Mouse (Mus musculus): ENCODE data around the gene Plekha4. TPM values are rescaled to one million over a fixed set of nuclear protein-coding genes. Genes with fewer than 3 reads are reported as not detected.

Plekha4 gene
- polyA plus RNA-seq, 1 experiment from 2014 or later = 0.43 TPM

DNA sequence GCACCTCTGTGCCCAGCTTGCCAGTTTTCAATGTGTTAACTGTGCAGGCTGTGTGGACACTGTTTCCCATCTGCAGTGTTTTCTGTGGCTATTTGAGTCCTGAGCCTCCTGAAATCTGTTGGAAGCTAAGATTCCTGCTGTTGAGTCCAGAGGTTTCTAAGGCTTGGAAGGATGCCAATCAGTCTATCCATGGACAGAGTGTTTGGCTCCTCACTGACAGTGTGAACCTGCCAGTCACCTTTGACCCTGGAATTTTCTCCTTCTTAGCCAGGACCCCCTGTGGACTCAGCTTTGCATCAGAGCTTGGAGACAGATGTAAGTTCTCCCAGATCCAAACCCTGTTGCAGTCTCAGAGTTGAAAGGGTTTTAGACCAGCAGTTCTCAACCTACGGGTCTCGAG is 14.1 kb downstream of the Plekha4 start:
- ATAC-seq (ENCODE audit: low read depth) (no peak), DNase-seq (no peak)
- H3K4me2 ChIP-seq = no peak overlapping the region
- peaks cover 7% of the 10 kb centered on the region for H3K4me1 ChIP-seq (replicated peaks)
- peaks cover 16% of the 10 kb centered on the region for H3K27me3 ChIP-seq
- H3K36me3 ChIP-seq = no peaks in the 10 kb centered on the region
- WGBS (ENCODE audit: insufficient replicate concordance) = 61% methylated on average over 2 of the region's 2 CpGs
- peaks cover 5% of the 10 kb centered on the region; the same call in 1 of the 2 replicates for H3K9me3 ChIP-seq (replicated peaks)
- no peak overlapping the region for H3K9ac ChIP-seq
- no peak overlapping the region for H3K27ac ChIP-seq
- H3K4me3 ChIP-seq (replicated peaks) = no peak overlapping the region

DNA sequence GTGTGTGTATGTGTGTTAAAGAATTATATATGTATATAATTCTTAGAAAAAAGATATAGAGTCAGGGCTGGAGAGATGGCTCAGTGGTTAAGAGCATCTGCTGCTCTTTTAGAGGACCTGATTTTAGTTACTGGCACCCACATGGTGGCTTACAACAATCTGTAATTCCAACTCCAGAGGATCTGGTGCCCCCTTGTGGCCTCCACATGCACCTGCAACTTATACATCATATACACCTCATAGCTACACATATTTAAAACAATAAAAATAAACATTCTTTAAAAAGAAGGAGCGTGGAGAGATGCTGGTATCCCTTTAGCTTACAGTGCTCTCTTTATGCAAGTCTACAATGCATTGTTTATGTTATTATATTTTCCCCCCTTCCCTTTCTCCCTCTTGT is 18.4 kb downstream of the Plekha4 start:
- peaks cover 5% of the 10 kb centered on the region; the same call in 1 of the 2 replicates for H3K9me3 ChIP-seq (replicated peaks)
- H3K36me3 ChIP-seq = no peaks in the 10 kb centered on the region
- WGBS (ENCODE audit: insufficient replicate concordance) = 50% methylated on average over 1 of the region's 1 CpGs
- H3K27ac ChIP-seq = no peak overlapping the region
- H3K4me3 ChIP-seq (replicated peaks) = no peak overlapping the region
- no peaks in the 10 kb centered on the region for H3K4me1 ChIP-seq (replicated peaks)
- peaks cover 13% of the 10 kb centered on the region for H3K27me3 ChIP-seq
- no peak for DNase-seq
- H3K9ac ChIP-seq = no peak overlapping the region
- H3K4me2 ChIP-seq = no peak overlapping the region
- no peak for ATAC-seq (ENCODE audit: low read depth)

DNA sequence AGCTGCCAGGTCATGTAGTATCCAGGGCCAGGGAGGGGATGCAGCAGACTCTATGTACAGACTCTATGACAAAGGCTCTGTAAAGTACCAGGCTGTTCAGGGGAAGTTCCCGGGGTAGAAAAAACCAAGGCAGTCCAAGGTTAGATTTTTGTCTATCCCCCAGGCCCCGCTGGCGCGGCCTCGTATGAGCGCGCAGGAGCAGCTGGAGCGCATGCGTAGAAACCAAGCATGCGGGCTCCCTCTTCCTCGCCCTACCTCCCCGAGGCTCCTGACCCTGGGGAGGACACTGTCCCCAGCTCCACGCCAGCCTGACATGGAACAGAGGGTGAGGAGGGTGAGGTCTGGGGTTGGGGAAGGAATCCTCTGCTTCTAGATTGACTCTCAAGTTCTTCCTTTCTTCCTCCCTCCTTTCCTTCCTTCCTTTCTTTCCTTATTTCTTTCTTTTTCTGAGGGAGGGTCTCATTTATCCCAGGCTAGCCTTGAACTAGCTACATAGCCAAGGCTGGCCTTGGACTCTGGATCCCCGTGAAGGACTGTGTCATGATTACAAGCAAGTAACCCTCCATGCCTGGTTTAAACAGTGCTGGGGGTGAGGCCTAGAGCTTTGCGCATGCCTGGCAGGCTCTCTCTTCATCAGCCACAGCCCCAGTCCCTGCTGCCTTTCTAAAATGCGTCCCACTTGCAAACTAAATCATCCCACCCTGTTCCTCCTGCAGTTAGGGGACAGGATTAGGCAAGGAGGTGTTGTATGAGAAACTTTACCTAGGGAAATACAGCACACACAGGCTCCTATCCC is 23.7 kb downstream of the Plekha4 start:
- 0 out of 2 replicates have a peak, but pooled peaks cover 9% of the 10 kb centered on the region for H3K27me3 ChIP-seq
- no peaks in the 10 kb centered on the region for H3K36me3 ChIP-seq
- WGBS (ENCODE audit: insufficient replicate concordance) = 75% methylated on average over 16 of the region's 16 CpGs
- H3K4me1 ChIP-seq (replicated peaks) = peaks cover 16% of the 10 kb centered on the region
- H3K4me2 ChIP-seq = no peak overlapping the region
- H3K4me3 ChIP-seq (replicated peaks) = no peak overlapping the region
- no peak for DNase-seq
- H3K9me3 ChIP-seq (replicated peaks) = no peaks in the 10 kb centered on the region
- ATAC-seq (ENCODE audit: low read depth) = no peak
- H3K27ac ChIP-seq = no peak overlapping the region
- H3K9ac ChIP-seq = no peak overlapping the region

DNA sequence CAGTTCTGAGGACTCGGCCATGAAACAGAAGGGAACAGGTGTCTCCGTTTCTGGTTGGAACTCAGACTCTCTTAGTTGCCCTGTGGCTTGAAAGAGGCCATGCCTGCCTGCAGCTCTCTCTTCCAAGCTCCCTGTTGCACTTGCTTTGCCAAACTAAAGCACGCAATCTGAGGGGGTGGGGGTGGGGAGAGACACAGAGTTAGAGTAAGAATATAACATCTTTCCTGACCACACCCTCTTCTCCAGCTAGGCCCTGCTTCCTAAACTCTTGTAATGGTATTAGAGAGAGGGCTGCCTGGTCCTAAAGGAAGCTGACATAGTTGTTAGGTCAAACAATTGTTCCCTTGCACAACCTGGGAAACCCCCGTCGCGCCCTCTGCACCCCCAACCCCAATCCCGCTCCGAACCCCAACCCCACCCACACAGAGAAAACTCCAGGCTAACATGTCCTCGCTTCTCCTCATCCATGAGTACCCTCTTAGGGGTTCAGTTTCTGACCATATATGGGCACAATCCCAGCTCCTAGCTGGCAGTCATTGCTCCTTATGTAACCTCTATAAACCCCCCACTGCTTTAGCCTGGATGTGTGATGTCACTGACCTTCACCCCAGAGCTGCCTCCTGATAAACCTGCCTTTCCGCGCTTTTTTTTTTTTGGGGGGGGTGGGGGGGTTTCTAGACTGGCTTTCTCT is 24.8 kb downstream of the Plekha4 start:
- H3K27me3 ChIP-seq = 0 out of 2 replicates have a peak, but pooled peaks cover 9% of the 10 kb centered on the region
- WGBS (ENCODE audit: insufficient replicate concordance) = 71% methylated on average over 11 of the region's 11 CpGs
- no peak for DNase-seq
- no peak overlapping the region for H3K9ac ChIP-seq
- no peaks in the 10 kb centered on the region for H3K36me3 ChIP-seq
- ATAC-seq (ENCODE audit: low read depth) = no peak
- no peak overlapping the region for H3K4me2 ChIP-seq
- H3K4me1 ChIP-seq (replicated peaks) = peaks cover 16% of the 10 kb centered on the region
- H3K27ac ChIP-seq = no peak overlapping the region
- H3K4me3 ChIP-seq (replicated peaks) = no peak overlapping the region
- H3K9me3 ChIP-seq (replicated peaks) = no peaks in the 10 kb centered on the region

DNA sequence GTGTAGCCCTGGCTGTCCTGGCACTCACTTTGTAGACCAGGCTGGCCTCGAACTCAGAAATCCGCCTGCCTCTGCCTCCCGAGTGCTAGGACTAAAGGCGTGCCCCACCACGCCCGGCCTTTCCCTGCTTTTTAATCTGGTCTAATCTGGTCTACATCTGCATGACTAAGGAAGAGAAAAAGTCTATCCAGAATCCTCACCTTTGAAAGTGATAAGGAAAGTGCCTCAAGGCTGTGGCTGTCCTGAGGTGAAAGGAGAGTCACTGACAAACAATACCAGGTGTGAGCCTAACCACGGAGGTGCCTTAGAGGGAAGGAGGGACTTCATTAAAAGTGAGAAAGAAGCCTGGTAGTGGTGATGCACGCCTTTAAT is 25.4 kb downstream of the Plekha4 start:
- Histone ChIP-seq H3K4me1 (replicated peaks) (peaks cover 22% of the 10 kb centered on the region), H3K36me3 (no peaks in the 10 kb centered on the region), H3K4me2 (no peak overlapping the region), H3K4me3 (replicated peaks) (no peak overlapping the region), H3K27me3 (0 out of 2 replicates have a peak, but pooled peaks cover 9% of the 10 kb centered on the region), H3K27ac (no peak overlapping the region), H3K9me3 (replicated peaks) (no peaks in the 10 kb centered on the region), H3K9ac (no peak overlapping the region)
- 65% methylated on average over 8 of the region's 8 CpGs for WGBS (ENCODE audit: insufficient replicate concordance)
- no peak for DNase-seq
- no peak for ATAC-seq (ENCODE audit: low read depth)

DNA sequence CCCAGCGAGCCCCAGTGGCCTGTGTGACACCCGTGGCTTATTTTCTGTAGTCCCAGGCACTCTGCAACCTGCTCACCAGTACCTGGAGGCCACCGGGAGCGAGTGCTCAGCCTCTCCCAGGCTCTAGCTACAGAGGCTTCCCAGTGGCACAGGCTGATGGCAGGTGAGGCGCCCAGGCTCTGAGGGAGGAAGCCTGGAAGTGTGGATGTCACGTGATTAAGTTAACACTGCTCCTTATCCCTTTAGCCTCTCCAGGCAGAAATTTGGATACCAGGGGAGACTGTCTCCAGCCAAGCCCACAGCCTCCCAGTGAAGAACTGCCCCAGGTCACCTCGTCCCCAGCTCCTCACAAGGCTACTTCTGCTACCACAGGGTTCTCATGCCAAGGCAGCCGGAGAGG is 27.4 kb downstream of the Plekha4 start:
- no peak overlapping the region for H3K27ac ChIP-seq
- H3K4me3 ChIP-seq (replicated peaks) = no peak overlapping the region
- no peak for ATAC-seq (ENCODE audit: low read depth)
- H3K9ac ChIP-seq = 0 out of 2 replicates have a peak overlapping the region, but pooled peaks have one; percentile 31
- H3K27me3 ChIP-seq = 0 out of 2 replicates have a peak, but pooled peaks cover 3% of the 10 kb centered on the region
- H3K9me3 ChIP-seq (replicated peaks) = no peaks in the 10 kb centered on the region
- WGBS (ENCODE audit: insufficient replicate concordance) = 60% methylated on average over 8 of the region's 8 CpGs
- no peak overlapping the region for H3K4me2 ChIP-seq
- DNase-seq = no peak
- H3K36me3 ChIP-seq = no peaks in the 10 kb centered on the region
- H3K4me1 ChIP-seq (replicated peaks) = peaks cover 24% of the 10 kb centered on the region

DNA sequence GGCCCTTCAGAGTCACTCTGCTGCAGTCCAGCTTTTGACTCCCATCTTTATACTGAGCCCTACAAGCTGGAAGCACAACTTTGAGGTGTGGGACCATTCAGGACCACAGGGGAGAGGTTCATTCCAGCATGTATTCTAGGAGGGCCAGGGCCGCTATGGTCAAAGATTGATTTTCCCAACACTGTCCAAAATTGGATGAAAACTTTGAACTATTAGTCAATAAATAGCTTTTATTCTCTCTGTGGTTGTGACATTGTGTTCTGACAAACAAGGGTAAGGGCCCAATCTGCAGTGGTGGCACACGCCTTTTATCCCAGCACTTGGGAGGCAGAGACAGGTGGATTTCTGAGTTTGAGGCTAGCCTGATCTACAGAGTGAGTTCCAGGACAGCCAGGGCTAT is 27.9 kb downstream of the Plekha4 start:
- no peaks in the 10 kb centered on the region for H3K36me3 ChIP-seq
- H3K9me3 ChIP-seq (replicated peaks) = no peaks in the 10 kb centered on the region
- no peak overlapping the region for H3K27ac ChIP-seq
- WGBS (ENCODE audit: insufficient replicate concordance) = 72% methylated on average over 2 of the region's 2 CpGs
- H3K4me3 ChIP-seq (replicated peaks) = no peak overlapping the region
- peaks cover 24% of the 10 kb centered on the region for H3K4me1 ChIP-seq (replicated peaks)
- DNase-seq (no peak), ATAC-seq (ENCODE audit: low read depth) (no peak)
- 0 out of 2 replicates have a peak, but pooled peaks cover under 1% of the 10 kb centered on the region for H3K27me3 ChIP-seq
- H3K9ac ChIP-seq = 0 out of 2 replicates have a peak overlapping the region, but pooled peaks have one; percentile 31
- H3K4me2 ChIP-seq = no peak overlapping the region

DNA sequence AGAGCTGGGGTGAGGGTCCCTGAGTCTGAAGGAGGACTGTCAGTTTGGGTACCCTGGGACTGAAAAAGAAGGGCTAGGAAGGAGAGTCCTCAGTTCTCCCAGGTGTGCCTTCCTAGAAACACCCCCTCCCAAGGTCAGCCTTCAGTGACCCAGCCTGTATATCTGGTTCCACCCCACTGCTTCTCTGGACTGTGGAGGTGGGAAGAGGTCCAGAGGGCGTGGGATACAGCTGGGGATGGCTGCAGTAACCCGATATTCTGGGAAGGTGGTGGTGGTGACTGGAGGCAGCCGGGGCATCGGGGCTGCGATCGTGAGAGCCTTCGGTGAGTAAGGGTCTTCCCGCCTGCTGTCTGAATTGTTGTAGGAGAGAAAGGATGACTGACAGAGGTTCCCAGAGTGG is 28.6 kb downstream of the Plekha4 start, which contains the start of gene Hsd17b14:
Gene Hsd17b14 (plus strand): TSS at position 150 of the 400 bp plus-strand sequence.
- ATAC-seq (ENCODE audit: low read depth) (no peak; the same call in 1 of the 2 replicates), DNase-seq (no peak)
- Histone ChIP-seq H3K27me3 (no peaks in the 10 kb centered on the region), H3K4me1 (replicated peaks) (peaks cover 24% of the 10 kb centered on the region), H3K9ac (0 out of 2 replicates have a peak within 1 kb of the TSS, but pooled peaks have one; percentile 31), H3K4me3 (replicated peaks) (no peak within 1 kb of the TSS), H3K9me3 (replicated peaks) (no peaks in the 10 kb centered on the region), H3K36me3 (no peaks in the 10 kb centered on the region), H3K27ac (no peak within 1 kb of the TSS), H3K4me2 (no peak within 1 kb of the TSS)
- 57% methylated on average over 8 of the region's 8 CpGs for WGBS (ENCODE audit: insufficient replicate concordance)

DNA sequence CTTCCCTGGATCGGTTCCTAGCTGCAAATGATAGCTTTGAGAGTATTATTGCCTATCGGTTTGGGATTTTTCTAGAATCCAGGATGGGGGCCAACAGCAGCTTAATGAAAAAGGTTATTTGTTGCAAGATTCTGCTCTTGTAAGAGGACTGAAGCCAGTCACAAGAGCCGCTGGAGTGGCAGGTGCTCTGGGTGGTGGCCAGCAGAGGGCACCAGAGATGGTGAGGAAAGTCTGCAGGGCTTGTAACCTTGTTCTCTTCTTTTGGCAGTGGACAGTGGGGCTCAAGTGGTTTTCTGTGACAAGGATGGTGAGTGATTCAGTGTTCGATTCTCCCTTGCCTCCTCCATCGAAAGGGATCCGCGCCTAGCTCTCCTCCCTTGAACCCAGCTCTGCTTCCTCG is 29.7 kb downstream of the Plekha4 start:
- no peak overlapping the region for H3K4me3 ChIP-seq (replicated peaks)
- no peak overlapping the region for H3K9ac ChIP-seq
- no peaks in the 10 kb centered on the region for H3K9me3 ChIP-seq (replicated peaks)
- no peak overlapping the region for H3K4me2 ChIP-seq
- H3K27me3 ChIP-seq = no peaks in the 10 kb centered on the region
- peaks cover 27% of the 10 kb centered on the region for H3K4me1 ChIP-seq (replicated peaks)
- no peak overlapping the region for H3K27ac ChIP-seq
- WGBS (ENCODE audit: insufficient replicate concordance) = 16% methylated on average over 8 of the region's 8 CpGs
- no peaks in the 10 kb centered on the region for H3K36me3 ChIP-seq
- ATAC-seq (ENCODE audit: low read depth) (no peak), DNase-seq (peak; percentile 74)

DNA sequence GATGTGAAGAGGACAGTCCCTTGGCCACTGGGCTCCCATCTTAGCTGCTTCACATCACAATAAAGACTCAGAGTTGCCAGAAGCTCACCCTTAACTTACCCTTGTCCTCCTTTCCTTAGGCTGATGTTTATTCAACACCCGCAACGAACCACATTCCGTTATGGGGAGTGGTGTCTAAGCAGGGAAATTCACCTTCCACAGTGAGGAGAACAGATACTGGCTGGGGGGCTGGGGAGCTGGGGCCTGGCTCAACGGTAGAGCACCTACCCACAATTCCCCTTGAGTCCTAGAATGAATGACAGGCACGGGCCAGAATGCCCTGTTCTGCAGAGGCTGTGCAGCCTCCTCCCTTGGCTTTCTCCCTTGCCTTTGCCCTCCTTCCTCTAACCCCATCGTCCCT is 32.8 kb downstream of the Plekha4 start:
- Histone ChIP-seq H3K27me3 (no peaks in the 10 kb centered on the region), H3K4me3 (replicated peaks) (no peak overlapping the region), H3K27ac (no peak overlapping the region), H3K9me3 (replicated peaks) (no peaks in the 10 kb centered on the region), H3K9ac (no peak overlapping the region), H3K4me2 (no peak overlapping the region), H3K4me1 (replicated peaks) (peaks cover 38% of the 10 kb centered on the region), H3K36me3 (no peaks in the 10 kb centered on the region)
- DNase-seq = no peak
- WGBS (ENCODE audit: insufficient replicate concordance) = 44% methylated on average over 6 of the region's 6 CpGs
- ATAC-seq (ENCODE audit: low read depth) = no peak

DNA sequence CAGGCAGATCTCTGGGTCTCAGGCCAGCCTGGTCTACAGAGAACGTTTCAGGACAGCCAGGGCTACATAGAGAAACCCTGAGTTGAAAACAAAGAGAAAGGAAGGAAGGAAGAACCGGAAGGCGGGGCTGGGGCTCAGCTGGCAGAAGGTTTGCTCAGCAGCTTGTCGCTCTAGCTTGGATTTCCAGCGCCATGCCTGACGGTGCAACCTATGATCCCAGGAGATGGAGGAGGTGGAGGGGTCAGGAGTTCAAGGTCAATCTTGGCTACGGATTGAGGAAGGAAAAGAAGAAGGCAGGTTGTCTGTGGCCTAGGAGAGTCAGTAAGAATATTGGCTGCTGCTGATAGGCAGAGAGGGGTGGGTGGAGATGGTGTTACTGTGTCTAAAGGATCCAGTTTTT is 34.1 kb downstream of the Plekha4 start:
- H3K36me3 ChIP-seq = no peaks in the 10 kb centered on the region
- H3K4me3 ChIP-seq (replicated peaks) = no peak overlapping the region
- no peaks in the 10 kb centered on the region for H3K9me3 ChIP-seq (replicated peaks)
- no peak overlapping the region for H3K9ac ChIP-seq
- H3K27ac ChIP-seq = no peak overlapping the region
- H3K4me2 ChIP-seq = peak overlapping the region; percentile 63; the same call in 1 of the 2 replicates
- WGBS (ENCODE audit: insufficient replicate concordance) = 46% methylated on average over 7 of the region's 7 CpGs
- DNase-seq (no peak), ATAC-seq (ENCODE audit: low read depth) (no peak)
- no peaks in the 10 kb centered on the region for H3K27me3 ChIP-seq
- H3K4me1 ChIP-seq (replicated peaks) = peaks cover 38% of the 10 kb centered on the region

Data from liver, embryonic 13.5 days (tissue).